Mouse (Mus musculus): ENCODE results near the gene Clstn1. TPM values are rescaled to one million over a fixed set of nuclear protein-coding genes. Genes with fewer than 3 reads are reported as not detected.

The Clstn1 gene
- total RNA-seq (2021), result 10 to 100 TPM; 86.7 to 88.3 TPM
- 25.6 and 26.3 TPM in 2 replicates for polyA plus RNA-seq (2012; rRNA removed)
- long read RNA-seq, full-length matches to known transcripts, result 13 of 35 reads
- long read RNA-seq, partial matches to known transcripts, result 20 of 35 reads
- long read RNA-seq, other reads (novel, unspliced or antisense), result 2 of 35 reads

DNA sequence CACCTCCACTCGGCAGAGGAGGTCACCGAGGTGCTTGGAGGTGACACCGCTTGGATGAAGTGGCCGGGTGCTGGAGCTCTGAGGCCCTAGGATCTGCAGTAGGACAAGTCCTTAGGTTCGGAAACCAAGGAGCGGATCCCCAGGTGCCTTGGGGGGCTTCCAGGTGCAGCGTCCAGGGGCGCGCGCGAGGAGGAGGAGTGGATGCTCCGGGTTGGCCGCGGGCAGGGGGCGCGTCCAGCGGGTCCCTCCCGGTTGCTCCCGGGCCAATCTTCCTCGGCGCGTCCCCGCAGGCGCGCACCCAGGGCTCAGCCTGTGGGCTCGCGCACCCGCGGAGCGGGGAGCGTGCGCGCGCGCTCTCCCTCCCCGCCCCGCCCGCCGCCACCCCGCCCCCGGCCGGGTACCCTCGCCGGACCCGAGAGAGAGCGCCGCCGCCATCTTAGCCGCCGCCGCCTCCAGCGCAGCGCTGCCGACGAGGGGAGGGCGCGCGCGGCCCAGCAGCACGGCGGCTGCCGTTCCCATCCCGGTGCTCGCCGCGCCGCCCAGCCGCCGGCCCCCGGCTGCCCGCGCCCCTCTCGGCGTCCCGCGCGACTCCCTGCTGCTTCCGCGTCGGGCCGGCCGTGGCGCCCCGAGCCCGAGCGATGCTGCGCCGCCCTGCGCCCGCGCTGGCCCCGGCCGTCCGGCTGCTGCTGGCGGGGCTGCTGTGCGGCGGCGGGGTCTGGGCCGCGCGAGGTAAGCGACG is at the start of gene Clstn1:
Gene Clstn1, plus strand, starts transcription at position 425 of the 739 bp plus-strand sequence.
- TF ChIP-seq POLR2A (IDR thresholded peaks at IDR 0.05; ENCODE audit: insufficient read depth, low read depth, low read length), result no peak
- TF ChIP-seq CTCF (IDR thresholded peaks at IDR 0.05), result no peak
- no peak for TF ChIP-seq EP300 (IDR thresholded peaks at IDR 0.05; ENCODE audit: insufficient read depth, low read depth, low read length)
- Histone ChIP-seq H3K4me1 (ENCODE audit: control insufficient read depth, insufficient read depth, low read length) (peaks cover 7% of the 10 kb centered on the region), H3K9ac (ENCODE audit: low read depth, low read length) (peak within 1 kb of the TSS; percentile 92), H3K79me2 (replicated peaks; ENCODE audit: control insufficient read depth, insufficient read depth, low read length) (no peaks in the 10 kb centered on the region; the same call in 1 of the 2 replicates), H3K27ac (peak within 1 kb of the TSS; percentile 65), H3K4me3 (peak within 1 kb of the TSS; percentile 60), H3K36me3 (ENCODE audit: control insufficient read depth, insufficient read depth, low read length) (no peaks in the 10 kb centered on the region), H3K27me3 (ENCODE audit: control insufficient read depth, insufficient read depth, low read length) (no peaks in the 10 kb centered on the region)
- intact Hi-C loops (cut with DNase I), result loop anchor here (2.0 to 5.0 kb wide), 2 partner anchors 21 to 34 kb away; no protein-coding TSS in a partner anchor
- peak; percentile 80 for DNase-seq
- 3% methylated on average over 82 of the region's 103 CpGs for WGBS

DNA sequence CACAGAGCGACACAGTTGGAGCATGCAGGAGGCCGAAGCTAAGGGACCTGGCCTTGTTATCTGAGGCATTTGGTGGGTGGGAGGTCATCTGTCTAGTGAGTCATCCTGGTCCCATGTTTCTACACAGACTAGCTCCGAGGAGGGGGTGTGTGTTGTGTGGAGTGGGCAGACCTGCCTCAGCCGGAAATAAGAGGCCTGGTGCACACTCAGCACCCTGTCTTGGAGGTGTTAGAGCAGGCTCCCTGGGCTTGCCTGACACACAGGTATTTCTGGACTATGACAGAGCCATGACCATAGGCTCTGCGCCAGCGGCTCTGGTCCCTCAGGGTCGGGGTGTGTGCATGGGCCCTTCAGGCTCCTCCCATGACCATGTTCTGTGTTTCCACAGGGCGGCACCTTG is 46.8 kb upstream of the Clstn1 start:
- Histone ChIP-seq H3K27ac (peak overlapping the region; percentile 59), H3K4me3 (no peak overlapping the region), H3K79me2 (replicated peaks; ENCODE audit: control insufficient read depth, insufficient read depth, low read length) (no peaks in the 10 kb centered on the region; the same call in none of the 2 replicates), H3K36me3 (ENCODE audit: control insufficient read depth, insufficient read depth, low read length) (no peaks in the 10 kb centered on the region), H3K4me1 (ENCODE audit: control insufficient read depth, insufficient read depth, low read length) (peaks cover 6% of the 10 kb centered on the region), H3K9ac (ENCODE audit: low read depth, low read length) (no peak overlapping the region; the same call in 1 of the 2 replicates), H3K27me3 (ENCODE audit: control insufficient read depth, insufficient read depth, low read length) (no peaks in the 10 kb centered on the region)
- DNase-seq, result peak; percentile 61 to 74
- TF ChIP-seq POLR2A (IDR thresholded peaks at IDR 0.05; ENCODE audit: insufficient read depth, low read depth, low read length) (no peak), EP300 (IDR thresholded peaks at IDR 0.05; ENCODE audit: insufficient read depth, low read depth, low read length) (0 out of 2 replicates have a peak, but pooled peaks have one; percentile 12)
- WGBS, result 25% methylated on average over 8 of the region's 8 CpGs
- intact Hi-C loops (cut with DNase I), result no loop called here

DNA sequence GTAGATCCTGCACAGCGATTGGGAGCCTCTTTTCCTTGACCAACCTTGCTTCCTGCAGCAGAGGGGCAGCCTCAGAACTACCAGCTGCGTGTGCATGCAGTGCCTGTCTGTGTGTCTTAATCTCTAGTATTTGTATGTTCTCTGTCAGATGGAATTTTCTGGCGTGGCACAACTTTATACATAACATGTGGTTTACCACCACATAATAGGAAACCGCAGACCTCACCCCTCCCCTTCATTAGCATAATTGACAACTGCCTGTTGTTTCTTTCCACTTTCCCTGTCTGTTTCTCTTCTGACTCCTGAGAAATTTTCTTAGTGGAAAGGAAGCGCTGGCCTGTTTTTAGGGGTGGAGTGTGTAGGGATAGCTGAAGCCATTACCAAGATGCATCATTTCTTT is 44.3 kb upstream of the Clstn1 start:
- TF ChIP-seq EP300 (IDR thresholded peaks at IDR 0.05; ENCODE audit: insufficient read depth, low read depth, low read length), result no peak
- no peak for TF ChIP-seq POLR2A (IDR thresholded peaks at IDR 0.05; ENCODE audit: insufficient read depth, low read depth, low read length)
- no peak for TF ChIP-seq CTCF (IDR thresholded peaks at IDR 0.05)
- H3K27me3 ChIP-seq (ENCODE audit: control insufficient read depth, insufficient read depth, low read length), result no peaks in the 10 kb centered on the region
- no peaks in the 10 kb centered on the region for H3K36me3 ChIP-seq (ENCODE audit: control insufficient read depth, insufficient read depth, low read length)
- no peak overlapping the region for H3K9ac ChIP-seq (ENCODE audit: low read depth, low read length)
- no peaks in the 10 kb centered on the region; the same call in none of the 2 replicates for H3K79me2 ChIP-seq (replicated peaks; ENCODE audit: control insufficient read depth, insufficient read depth, low read length)
- intact Hi-C loops (cut with DNase I), result loop anchor here (2.0 to 5.0 kb wide), 4 partner anchors 39 to 397 kb away; partner anchors contain the start of gene Rbp7
- DNase-seq, result no peak
- H3K4me3 ChIP-seq, result no peak overlapping the region
- WGBS, result 55% methylated on average over 5 of the region's 5 CpGs
- peaks cover 6% of the 10 kb centered on the region for H3K4me1 ChIP-seq (ENCODE audit: control insufficient read depth, insufficient read depth, low read length)
- H3K27ac ChIP-seq, result no peak overlapping the region

DNA sequence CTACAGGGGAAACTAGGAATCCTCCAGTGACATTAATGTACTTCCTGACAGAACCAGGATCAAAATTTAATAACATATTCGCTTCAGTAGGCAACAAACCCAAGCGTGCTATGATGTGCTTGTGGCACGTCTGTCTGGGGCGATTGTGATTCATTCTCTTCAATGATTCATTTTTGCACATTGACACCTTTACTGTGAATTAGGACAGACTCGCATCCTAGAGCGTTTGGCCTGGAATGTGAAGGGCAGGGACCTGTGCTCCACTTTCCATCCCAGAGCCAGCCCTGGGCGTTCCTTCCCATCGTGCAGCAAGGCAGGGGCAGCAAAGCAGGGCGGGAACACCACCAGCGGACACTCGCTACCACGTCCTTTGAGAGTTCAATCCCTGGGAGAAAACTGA is 43.8 kb upstream of the Clstn1 start:
- Histone ChIP-seq H3K79me2 (replicated peaks; ENCODE audit: control insufficient read depth, insufficient read depth, low read length) (no peaks in the 10 kb centered on the region; the same call in none of the 2 replicates), H3K4me3 (no peak overlapping the region), H3K9ac (ENCODE audit: low read depth, low read length) (no peak overlapping the region), H3K4me1 (ENCODE audit: control insufficient read depth, insufficient read depth, low read length) (peaks cover 6% of the 10 kb centered on the region), H3K27me3 (ENCODE audit: control insufficient read depth, insufficient read depth, low read length) (no peaks in the 10 kb centered on the region), H3K36me3 (ENCODE audit: control insufficient read depth, insufficient read depth, low read length) (no peaks in the 10 kb centered on the region), H3K27ac (no peak overlapping the region)
- intact Hi-C loops (cut with DNase I), result loop anchor here (2.0 to 5.0 kb wide), 4 partner anchors 40 to 398 kb away; partner anchors contain the start of gene Rbp7
- no peak for DNase-seq
- TF ChIP-seq EP300 (IDR thresholded peaks at IDR 0.05; ENCODE audit: insufficient read depth, low read depth, low read length) (no peak), POLR2A (IDR thresholded peaks at IDR 0.05; ENCODE audit: insufficient read depth, low read depth, low read length) (no peak), CTCF (IDR thresholded peaks at IDR 0.05) (no peak)
- 71% methylated on average over 12 of the region's 12 CpGs for WGBS

DNA sequence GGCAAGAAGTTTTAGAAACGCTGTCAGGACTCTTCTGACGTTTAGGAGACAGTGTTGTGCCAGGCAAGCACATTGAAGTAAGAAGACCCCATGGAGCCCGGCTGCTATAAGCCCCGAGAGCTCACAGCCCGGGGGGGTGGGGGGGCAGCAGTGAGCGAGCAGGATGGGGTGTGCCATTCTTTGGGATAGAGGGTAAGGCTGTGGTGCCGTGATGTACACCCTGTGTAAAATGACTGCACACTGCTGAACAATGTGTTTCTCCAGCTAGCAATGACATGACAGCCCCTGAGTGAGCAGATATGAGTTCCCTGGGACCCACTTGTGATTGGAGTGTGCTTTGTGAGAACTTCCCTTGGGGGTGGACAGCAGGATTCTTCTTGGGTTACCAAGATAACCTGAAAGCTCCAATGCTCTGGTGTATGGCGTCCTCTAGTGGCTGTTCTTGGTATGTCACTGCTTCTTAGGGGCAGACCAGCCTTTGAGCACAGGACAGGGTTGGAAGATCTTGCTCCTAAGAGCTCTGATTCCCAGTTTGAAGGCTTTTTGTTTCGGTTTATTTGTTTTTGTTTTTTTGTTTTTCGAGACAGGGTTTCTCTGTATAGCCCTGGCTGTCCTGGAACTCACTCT is 43.2 kb upstream of the Clstn1 start:
- TF ChIP-seq POLR2A (IDR thresholded peaks at IDR 0.05; ENCODE audit: insufficient read depth, low read depth, low read length), result no peak
- peak; percentile 98 for TF ChIP-seq EP300 (IDR thresholded peaks at IDR 0.05; ENCODE audit: insufficient read depth, low read depth, low read length)
- TF ChIP-seq CTCF (IDR thresholded peaks at IDR 0.05), result peak; percentile 98
- no peak overlapping the region for H3K9ac ChIP-seq (ENCODE audit: low read depth, low read length)
- no peaks in the 10 kb centered on the region; the same call in none of the 2 replicates for H3K79me2 ChIP-seq (replicated peaks; ENCODE audit: control insufficient read depth, insufficient read depth, low read length)
- no peak overlapping the region for H3K4me3 ChIP-seq
- no peaks in the 10 kb centered on the region for H3K27me3 ChIP-seq (ENCODE audit: control insufficient read depth, insufficient read depth, low read length)
- peaks cover 6% of the 10 kb centered on the region for H3K4me1 ChIP-seq (ENCODE audit: control insufficient read depth, insufficient read depth, low read length)
- 41% methylated on average over 10 of the region's 10 CpGs for WGBS
- peak; percentile 76 to 83 for DNase-seq
- no peaks in the 10 kb centered on the region for H3K36me3 ChIP-seq (ENCODE audit: control insufficient read depth, insufficient read depth, low read length)
- no peak overlapping the region for H3K27ac ChIP-seq
- intact Hi-C loops (cut with DNase I), result loop anchor here (1.0 to 5.0 kb wide), 5 partner anchors 40 to 398 kb away; partner anchors contain the start of genes Lzic, Nmnat1 and Rbp7

Data from heart, adult 2 months (tissue).